Mouse (Mus musculus) heart, adult 11 months (tissue): ENCODE data around the gene Yipf6.
"Not testable (repeated sequence)": the region's sequence is repeated elsewhere in the genome, so short reads cannot be mapped to it uniquely, and the experiment has no call there.

Experiments
- DNase-seq: peaks from one replicate; pipeline ENCODE4 v3.0.0; 2022

Yipf6 gene

DNA sequence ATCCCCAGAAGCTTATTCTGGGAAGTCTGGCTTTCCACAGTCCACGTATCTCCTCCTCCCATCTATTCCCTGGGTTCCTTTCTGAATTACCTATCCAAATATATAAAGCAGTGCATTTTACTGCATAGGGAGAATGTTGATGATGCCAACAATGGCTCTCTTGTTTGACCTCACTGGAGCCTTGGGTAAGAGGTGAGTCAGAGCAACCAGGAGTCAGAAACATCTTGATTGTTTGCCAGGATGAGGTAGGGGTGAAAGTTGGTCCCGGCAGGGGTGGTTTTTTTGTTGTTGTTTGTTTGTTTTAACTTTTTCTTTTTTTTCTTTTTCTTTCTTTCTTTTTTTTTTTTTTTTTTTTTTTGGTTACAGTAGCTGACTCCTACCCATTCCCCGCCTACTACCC, at the start of gene Yipf6:
TSS of gene Yipf6 (plus strand) at position 216 of the 400 bp plus-strand sequence.
- DNase-seq, result no peak

DNA sequence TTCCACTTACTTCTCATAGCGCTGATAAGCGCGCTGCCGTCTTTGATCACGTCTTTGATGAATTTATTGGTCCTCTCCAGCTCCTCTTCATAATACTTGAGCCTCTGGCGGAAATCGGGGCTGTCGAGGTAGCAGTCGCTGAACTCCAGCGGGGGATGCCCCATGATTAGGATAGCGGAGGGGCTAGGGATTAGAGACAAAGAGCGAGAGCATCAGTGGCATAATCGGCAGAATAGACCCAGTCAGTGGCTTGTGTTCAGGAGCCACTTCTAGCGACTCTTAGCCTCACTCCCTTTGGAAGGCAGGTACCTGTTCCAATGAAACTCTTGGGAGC, 46.1 kb upstream of the Yipf6 start:
- no peak for DNase-seq

DNA sequence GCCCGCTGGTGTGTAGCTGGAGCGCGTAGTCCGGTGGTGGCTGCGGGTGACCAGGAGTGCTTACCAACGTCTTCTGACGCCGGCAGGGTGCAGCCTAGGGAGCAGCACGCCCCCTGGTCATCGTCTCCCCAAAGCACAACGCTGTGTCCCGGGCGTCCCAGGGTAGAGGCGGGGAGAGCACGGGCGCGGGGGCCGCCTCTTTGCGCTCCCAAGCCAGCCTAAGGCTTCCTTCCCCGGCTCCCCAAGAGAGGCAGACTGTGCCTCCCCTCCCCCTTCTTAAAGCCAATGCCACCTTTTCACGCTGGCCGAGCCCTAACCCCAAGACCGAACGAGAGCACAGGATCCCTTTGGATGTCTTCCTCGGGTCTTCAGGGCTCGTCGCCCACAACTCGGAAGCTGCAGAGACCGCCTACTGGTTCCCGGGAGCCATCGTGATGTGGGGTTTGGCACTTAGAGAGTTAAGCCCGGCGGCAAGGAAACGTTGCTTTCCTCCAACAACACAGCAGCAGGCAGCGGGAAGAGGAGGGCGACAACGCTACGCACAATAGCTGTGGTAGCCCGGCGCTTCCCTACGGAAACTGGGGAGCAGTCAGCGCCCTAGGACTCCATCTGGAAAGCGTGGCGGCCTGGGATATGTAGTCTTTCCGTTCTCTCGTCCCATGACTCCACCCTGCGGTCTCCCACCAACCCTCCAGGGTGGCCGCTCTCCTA, 45.6 kb upstream of the Yipf6 start, which contains the start of gene Ophn1:
TSS of gene Ophn1 (minus strand) at position 620 of the 711 bp plus-strand sequence.
- DNase-seq, result peak; percentile 98

DNA sequence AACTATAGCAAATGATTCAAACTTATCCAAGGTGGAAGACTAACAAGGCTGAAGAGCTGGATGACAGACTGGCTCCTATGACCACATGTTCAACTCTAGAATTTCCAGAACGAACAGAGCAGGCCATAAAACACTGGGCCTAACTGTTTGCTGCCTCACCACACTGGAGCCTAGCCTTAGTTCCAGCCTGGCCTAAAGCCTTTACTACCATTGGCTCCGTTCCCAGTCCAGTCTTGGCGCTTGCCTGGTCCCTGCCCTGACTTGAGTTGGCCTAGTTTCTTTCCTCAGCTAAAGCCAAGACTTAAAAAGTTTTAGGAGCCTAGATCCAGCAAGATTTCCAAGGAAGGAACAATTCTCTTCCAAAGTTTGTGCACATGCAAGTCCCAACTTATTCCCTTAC, 37.8 kb upstream of the Yipf6 start:
- peak; percentile 90 for DNase-seq

DNA sequence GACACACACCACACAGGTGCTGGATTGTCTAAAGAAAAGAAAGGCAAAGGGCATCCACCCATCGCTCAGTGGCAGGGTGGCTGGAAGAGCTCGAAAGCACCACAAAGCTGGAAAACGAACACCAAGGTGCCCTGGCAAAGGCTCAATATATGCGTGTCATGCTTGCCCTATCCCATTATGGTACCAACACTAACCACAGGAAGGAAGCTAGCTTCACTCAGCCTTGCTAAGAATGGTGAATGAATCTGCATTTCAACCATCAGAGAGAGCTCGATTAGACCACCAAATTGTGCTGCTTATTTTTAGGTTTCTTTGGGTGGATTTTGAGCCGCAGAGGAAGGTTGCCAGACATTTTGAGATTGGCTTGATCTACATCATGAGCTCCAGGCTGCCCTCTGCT, 31.9 kb upstream of the Yipf6 start:
- peak; percentile 27 for DNase-seq

DNA sequence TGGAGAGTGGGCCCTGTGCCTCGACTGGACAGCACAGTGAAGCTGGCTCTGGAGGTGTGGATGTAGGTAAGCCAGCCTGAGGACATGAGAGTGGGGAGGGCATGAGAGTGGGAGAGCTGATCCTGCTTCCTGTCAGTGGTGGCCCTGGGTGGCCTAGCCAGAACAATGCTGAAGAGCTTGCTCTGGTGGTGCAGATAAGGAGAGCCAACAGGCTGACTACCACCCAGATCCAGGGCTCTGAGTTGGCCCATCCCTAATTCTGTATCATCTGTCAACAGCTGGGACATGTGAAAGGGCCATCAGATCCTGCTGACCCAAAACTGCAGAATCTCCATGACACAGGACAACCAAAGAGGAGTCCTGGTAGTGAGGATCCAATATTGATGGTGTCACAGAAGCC, 27.2 kb upstream of the Yipf6 start:
- no peak for DNase-seq

DNA sequence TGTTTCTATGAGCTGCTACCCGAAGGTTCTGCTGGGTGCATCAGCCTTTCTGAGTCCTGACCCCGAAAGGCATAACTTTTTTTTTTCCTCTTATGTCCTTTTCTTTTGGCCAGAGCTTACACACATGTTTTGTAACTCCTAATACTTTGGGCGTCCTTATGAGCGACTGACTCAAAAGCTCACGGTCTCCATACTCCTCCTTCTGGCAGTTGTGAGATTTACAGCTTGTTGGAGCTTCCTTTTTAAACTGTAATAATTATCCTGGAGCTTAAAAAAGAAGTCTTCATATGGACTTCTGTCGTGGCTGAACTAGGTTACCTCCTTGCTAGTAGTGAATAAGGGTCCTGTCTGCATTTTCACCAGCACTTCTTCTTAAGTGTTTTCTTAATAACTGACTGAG, 16.7 kb upstream of the Yipf6 start:
- peak; percentile 1 for DNase-seq

DNA sequence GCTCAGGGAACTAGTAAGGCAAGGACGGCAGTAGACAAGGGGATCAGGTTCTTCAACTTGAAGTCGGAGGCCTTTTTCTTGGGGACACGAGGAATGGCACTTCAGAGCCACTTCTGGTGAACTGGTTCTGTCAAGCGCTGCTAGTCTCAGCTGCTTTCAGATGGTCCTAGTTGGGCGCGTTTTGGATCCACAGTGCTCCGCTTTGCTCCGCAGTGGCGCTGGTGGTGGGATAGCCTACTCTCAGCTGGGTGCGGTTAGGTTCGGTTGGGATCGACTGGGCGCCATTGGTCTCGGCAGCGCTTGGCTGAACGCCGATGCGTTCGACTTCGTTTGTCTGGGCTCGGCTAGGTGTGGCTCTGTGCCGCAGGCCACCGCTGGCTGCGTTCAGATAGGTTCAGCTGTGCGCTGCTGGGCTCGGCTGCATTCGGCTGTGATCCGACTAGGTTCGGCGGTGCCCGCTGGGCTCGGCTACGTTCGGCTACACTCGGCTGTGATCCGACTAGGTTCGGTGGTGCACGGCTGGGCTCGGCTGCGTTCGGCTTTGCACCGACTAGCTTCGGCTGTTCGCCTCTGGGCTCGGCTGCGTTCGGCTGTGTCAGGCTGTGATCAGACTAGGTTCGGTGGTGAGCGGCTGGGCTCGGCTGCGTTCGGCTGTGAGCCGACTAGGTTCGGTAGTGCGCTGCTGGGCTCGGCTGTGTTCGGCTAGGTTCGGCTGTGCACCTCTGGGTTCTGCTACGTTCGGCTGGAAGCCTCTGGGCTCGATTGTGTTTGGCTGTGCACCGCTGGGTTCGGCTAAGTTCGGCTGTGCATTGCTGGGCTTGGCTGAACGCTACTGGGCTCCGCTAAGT, 815 bp downstream of the Yipf6 start:
- DNase-seq, result peak; percentile 99

DNA sequence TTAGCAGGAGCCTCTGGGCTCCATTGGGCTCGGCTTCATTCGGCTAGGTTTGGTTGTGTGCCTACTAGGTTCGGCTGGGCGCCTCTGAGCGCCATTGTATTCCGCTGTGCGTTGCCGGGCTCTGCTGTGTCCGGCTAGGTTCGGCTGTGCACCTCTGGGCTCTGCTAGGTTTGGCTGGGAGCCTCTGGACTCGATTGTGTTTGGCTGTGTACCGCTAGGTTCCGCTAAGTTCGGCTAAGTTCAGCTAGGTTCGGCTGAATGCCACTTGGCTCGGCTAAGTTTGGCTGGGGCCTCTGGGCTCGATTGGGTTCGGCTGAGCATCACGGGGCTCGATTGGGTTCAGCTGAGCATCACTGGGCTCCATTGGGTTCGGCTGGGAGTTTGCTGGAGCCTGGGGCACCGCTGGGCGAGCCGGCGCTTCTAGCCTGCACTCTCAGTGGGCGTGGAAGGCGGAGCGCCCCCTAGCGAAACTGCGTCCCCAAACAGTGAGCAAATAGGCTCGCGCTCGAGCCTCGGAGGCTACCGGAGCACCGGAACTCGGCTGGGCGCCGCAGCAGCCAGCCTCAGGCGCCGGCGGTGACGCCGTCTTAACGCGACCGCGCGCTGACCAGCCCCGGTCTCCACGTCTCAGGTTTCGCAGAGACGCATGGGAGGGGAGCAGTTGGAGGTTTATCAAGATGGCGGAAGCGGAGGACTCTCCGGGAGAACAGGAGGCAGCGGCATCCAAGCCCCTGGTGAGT, 1.6 kb downstream of the Yipf6 start:
- peak; percentile 99 for DNase-seq

DNA sequence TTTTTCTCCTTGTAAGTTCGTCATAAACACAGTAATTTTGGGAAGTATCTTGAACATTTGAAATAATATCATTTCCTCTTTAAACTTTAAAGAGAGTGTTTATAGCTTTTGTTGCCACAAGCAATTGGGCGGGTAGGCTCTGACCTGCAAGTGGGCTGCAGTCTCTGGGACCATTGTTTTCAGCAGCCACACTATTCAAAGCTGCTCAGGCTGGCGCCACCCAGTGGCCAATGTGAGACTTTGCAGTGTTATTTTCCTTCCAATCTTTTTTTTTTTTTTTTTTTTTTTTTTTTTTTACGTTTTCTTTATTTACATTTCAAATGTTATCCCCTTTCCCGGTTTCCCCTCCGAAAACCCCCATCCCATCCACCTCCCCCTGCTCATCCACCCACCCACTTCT, 17.8 kb downstream of the Yipf6 start:
- DNase-seq, result no peak

DNA sequence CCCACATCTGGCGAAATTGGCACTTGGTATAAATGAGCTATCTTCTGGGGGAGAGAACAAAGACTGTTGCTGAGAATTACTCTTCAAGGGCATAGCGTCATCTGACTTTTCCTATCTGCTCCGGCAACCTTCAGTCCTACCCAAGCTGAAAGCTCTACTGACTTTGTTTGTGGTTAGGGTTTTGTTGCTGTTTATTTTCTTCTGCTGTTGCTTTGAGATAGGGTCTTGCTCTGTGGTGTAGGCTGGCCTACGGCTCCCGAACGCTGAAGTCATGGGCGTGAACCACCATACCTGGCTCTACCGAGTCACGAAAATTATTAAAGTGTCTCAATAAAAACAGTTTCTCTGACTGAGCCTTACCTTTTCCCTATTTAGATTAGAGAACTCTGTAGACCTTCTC, 22.2 kb downstream of the Yipf6 start:
- DNase-seq, result no peak

DNA sequence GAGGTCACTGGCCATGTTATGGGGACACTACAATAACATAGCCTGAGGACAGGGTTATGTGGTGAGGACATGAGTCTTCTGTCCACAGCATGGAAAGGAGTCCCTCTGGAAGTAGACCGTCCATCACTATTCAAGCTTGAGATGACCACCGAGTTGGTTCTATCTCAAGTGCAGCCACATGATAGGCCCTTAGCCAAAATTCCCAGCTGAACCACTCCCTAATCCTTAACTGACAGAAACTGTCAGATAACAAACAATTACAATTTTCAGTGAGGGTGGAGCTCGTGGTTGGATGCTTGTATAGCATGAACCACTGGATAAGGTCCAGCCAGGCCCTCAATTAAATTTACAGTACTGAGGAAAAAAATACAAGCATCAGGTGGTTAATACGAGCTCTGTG, 22.9 kb downstream of the Yipf6 start:
- DNase-seq, result no peak

DNA sequence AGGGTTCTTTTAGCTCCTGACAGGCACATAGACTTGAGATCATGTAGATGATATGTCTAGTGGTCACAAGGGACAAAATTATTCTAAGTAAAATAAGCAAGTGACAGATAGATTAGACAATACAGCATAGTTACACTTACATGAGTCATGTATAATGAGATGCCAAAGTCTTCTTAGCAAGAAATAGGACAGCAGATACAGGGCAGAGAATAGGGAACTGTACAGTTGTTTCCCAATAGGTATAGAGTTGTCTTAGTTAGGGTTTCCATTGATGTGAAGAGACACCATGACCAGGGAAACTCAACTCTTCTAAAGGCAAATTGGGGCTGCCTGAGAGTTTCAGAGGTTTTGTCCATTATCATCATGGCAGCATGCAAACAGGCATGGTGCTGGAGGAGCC, 27.6 kb downstream of the Yipf6 start:
- no peak for DNase-seq

DNA sequence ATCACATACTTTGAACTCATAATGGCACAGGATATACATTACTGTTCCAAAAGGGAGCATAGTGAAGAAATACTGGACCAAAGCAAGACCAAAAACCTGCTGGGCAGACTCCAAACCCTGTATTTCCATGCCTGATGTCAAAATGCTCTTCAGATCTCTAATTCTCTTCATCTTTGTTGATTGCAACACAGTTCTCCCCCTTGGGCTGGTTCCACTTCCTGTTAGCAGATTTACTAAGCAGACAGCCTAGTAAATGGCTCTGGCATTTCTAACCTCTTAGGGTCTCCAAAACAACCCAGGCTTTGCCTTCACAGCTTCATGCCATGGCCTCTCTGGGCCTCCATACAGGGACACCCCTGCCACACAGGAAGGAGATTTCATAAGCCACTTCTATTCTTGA, 28.4 kb downstream of the Yipf6 start:
- DNase-seq, result no peak

DNA sequence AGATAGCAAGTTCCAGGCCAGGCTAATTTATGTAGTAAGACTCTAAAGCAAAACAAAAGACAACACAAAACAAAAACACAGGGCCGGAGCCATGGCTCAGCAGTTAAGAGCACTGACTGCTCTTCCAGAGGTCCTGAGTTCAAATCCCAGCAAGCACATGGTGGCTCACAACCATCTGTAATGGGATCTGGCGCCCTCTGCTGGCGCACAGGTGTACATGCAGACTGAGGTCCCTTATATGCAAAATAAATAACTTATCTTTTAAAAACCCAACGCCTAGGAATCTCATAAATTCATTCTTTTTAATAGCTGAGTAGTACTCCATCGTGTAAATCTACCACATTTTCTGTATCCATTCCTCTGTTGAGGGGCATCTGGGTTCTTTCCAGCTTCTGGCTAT, 50.5 kb downstream of the Yipf6 start:
- DNase-seq, result not testable (repeated sequence)

DNA sequence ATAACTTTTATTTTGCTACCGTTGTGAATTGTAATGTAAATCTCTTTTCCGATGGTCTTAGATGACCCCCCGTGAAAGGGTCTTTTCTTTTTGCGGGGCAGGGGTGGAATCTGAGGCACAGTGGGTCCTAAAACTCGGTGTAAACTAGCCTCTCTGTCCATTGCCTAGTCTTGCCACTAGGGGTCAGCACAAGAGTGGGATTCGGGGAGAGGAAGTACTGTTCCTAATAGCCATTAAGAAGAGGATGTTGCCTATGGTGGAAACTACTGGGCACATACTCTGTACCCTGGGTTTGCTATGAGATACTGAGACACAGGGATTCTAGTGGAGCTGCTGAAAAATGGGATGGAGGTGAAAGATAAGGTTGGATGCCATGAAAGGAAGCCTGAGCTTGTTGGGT, 53.5 kb downstream of the Yipf6 start:
- DNase-seq, result peak; percentile 94
